Comparison of ENCODE assay signal across 7 mouse cellular contexts in the genomic region with DNA sequence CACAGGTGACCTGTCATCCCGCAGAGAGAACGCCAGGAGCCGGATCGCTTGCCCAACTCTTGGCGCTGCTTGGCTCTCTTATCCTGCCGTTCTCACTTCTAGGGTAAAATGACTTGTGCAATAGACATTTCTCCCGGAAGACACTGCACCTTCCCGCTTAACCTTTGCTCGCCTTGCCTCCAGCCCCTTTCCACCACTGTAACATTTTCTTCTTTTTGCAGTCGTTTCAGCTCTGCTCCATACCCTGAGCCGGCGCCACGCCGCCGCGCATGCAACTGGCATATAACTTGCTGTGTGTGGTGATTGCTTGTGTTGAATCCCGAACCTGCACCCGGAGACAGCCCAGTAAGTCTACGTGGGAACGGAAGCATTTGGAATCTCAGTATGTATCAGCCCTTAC. TPM values are rescaled to one million over a fixed set of nuclear protein-coding genes. Genes with fewer than 3 reads are reported as not detected.
DNase-seq lines count a peak whose midpoint lies in the region; ATAC-seq and TF ChIP-seq lines count a peak whose summit lies in the region.

No protein-coding gene starts in this region.

- peaks cover 4% of the 10 kb centered on the region; the same call in 1 of the 2 replicates for H3K4me1 ChIP-seq in lung, embryonic 14.5 days (ENCODE audit: insufficient read depth)
- peaks cover 12% of the 10 kb centered on the region for H3K4me1 ChIP-seq in bone marrow macrophage, adult 2 months (ENCODE audit: control insufficient read depth, insufficient read depth, low read length)
- peaks cover 10% of the 10 kb centered on the region for H3K4me1 ChIP-seq in forebrain, embryonic 16.5 days (replicated peaks; ENCODE audit: control insufficient read depth, insufficient read depth, low read length)
- H3K4me1 ChIP-seq in liver, embryonic 12.5 days = peaks cover 18% of the 10 kb centered on the region
- peaks cover 15% of the 10 kb centered on the region for H3K4me1 ChIP-seq in neural tube, embryonic 13.5 days (replicated peaks)

- H3K27me3 ChIP-seq in lung, embryonic 14.5 days (ENCODE audit: insufficient read depth, low read length) = no peaks in the 10 kb centered on the region
- no peaks in the 10 kb centered on the region for H3K27me3 ChIP-seq in forebrain, embryonic 16.5 days (replicated peaks; ENCODE audit: control insufficient read depth, insufficient read depth, low read length)
- no peaks in the 10 kb centered on the region for H3K27me3 ChIP-seq in liver, embryonic 12.5 days (replicated peaks)
- no peaks in the 10 kb centered on the region for H3K27me3 ChIP-seq in neural tube, embryonic 13.5 days

- DNase-seq in lung, embryonic 14.5 days = peak; percentile 25
- DNase-seq in lung, postnatal 10 days = no peak
- DNase-seq in Muller cell, postnatal 12 days (ENCODE audit: inconsistent ontology term) = no peak

- H3K9me3 ChIP-seq in lung, embryonic 14.5 days (ENCODE audit: low read depth, low read length) = no peaks in the 10 kb centered on the region
- H3K9me3 ChIP-seq in forebrain, embryonic 16.5 days (ENCODE audit: control insufficient read depth, low read length) = no peaks in the 10 kb centered on the region
- no peaks in the 10 kb centered on the region for H3K9me3 ChIP-seq in liver, embryonic 12.5 days (replicated peaks)
- no peaks in the 10 kb centered on the region for H3K9me3 ChIP-seq in neural tube, embryonic 13.5 days

- peak overlapping the region; percentile 75 for H3K4me2 ChIP-seq in lung, embryonic 14.5 days
- H3K4me2 ChIP-seq in forebrain, embryonic 16.5 days (ENCODE audit: low read length) = peak overlapping the region; percentile 99
- H3K4me2 ChIP-seq in liver, embryonic 12.5 days = peak overlapping the region; percentile 90
- peak overlapping the region; percentile 81 for H3K4me2 ChIP-seq in neural tube, embryonic 13.5 days

- peaks cover 6% of the 10 kb centered on the region; the same call in 1 of the 2 replicates for H3K36me3 ChIP-seq in lung, embryonic 14.5 days (ENCODE audit: insufficient read depth)
- no peaks in the 10 kb centered on the region for H3K36me3 ChIP-seq in forebrain, embryonic 16.5 days (ENCODE audit: control insufficient read depth, insufficient read depth)
- peaks cover 15% of the 10 kb centered on the region for H3K36me3 ChIP-seq in liver, embryonic 12.5 days
- no peaks in the 10 kb centered on the region for H3K36me3 ChIP-seq in neural tube, embryonic 13.5 days

- TF ChIP-seq CTCF in lung, embryonic 14.5 days (IDR thresholded peaks at IDR 0.05; ENCODE audit: low read depth) = no peak
- no peak for TF ChIP-seq CTCF in bone marrow macrophage, adult 2 months (IDR thresholded peaks at IDR 0.05; ENCODE audit: low read depth, low read length)

- ATAC-seq in lung, embryonic 14.5 days (ENCODE audit: insufficient read depth) = peak; percentile 53
- ATAC-seq in forebrain, embryonic 16.5 days = peak; percentile 50
- ATAC-seq in liver, embryonic 12.5 days = peak; percentile 34
- no peak for ATAC-seq in neural tube, embryonic 13.5 days (ENCODE audit: low read depth)

- peak overlapping the region; percentile 19; the same call in 1 of the 2 replicates for H3K27ac ChIP-seq in lung, embryonic 14.5 days (ENCODE audit: low read depth)
- no peak overlapping the region for H3K27ac ChIP-seq in bone marrow macrophage, adult 2 months (ENCODE audit: insufficient read depth, low read depth, low read length)
- no peak overlapping the region for H3K27ac ChIP-seq in forebrain, embryonic 16.5 days (ENCODE audit: low read length)
- peak overlapping the region; percentile 78 for H3K27ac ChIP-seq in liver, embryonic 12.5 days
- H3K27ac ChIP-seq in neural tube, embryonic 13.5 days (replicated peaks) = no peak overlapping the region

- TF ChIP-seq POLR2A in bone marrow macrophage, adult 2 months (IDR thresholded peaks at IDR 0.05; ENCODE audit: borderline replicate concordance, low read depth, low read length) = no peak

- H3K9ac ChIP-seq in lung, embryonic 14.5 days = peak overlapping the region; percentile 62
- peak overlapping the region; percentile 62 for H3K9ac ChIP-seq in forebrain, embryonic 16.5 days (replicated peaks; ENCODE audit: low read depth, low read length)
- H3K9ac ChIP-seq in liver, embryonic 12.5 days = peak overlapping the region; percentile 83
- peak overlapping the region; percentile 82 for H3K9ac ChIP-seq in neural tube, embryonic 13.5 days

- under 1% methylated on average over 20 of the region's 20 CpGs for WGBS in lung, embryonic 14.5 days
- under 1% methylated on average over 20 of the region's 20 CpGs for WGBS in forebrain, embryonic 16.5 days
- WGBS in liver, embryonic 12.5 days (ENCODE audit: insufficient replicate concordance) = under 1% methylated on average over 20 of the region's 20 CpGs
- 1% methylated on average over 20 of the region's 20 CpGs for WGBS in neural tube, embryonic 13.5 days

- peak overlapping the region; percentile 73 for H3K4me3 ChIP-seq in lung, embryonic 14.5 days (ENCODE audit: low read depth, low read length)
- H3K4me3 ChIP-seq in bone marrow macrophage, adult 2 months (ENCODE audit: insufficient read depth, low read length) = peak overlapping the region; percentile 73
- peak overlapping the region; percentile 71 for H3K4me3 ChIP-seq in forebrain, embryonic 16.5 days (replicated peaks; ENCODE audit: low read length)
- peak overlapping the region; percentile 85 for H3K4me3 ChIP-seq in liver, embryonic 12.5 days
- peak overlapping the region; percentile 87 for H3K4me3 ChIP-seq in neural tube, embryonic 13.5 days

RNA-seq across cellular contexts. Expression of a gene that starts 0.5 kb away (rescaled TPM):
- 21.4 and 23.5 TPM in 2 replicates for polyA plus RNA-seq in lung, embryonic 14.5 days (2014; fragmentation: Nextera tagmentation; extraction: Ambion mirVana)
- polyA plus RNA-seq in bone marrow macrophage, adult 2 months (2012; ENCODE audit: insufficient read depth, insufficient read length, missing spikeins) = 127 and 140 TPM in 2 replicates
- 10.5 and 13.2 TPM in 2 replicates for polyA plus RNA-seq in forebrain, embryonic 16.5 days (2015; fragmentation: Nextera tagmentation; extraction: Ambion mirVana)
- 15.2 and 17.0 TPM in 2 replicates for polyA plus RNA-seq in liver, embryonic 12.5 days (2016; fragmentation: Nextera tagmentation; extraction: Ambion mirVana)
- polyA plus RNA-seq in neural tube, embryonic 13.5 days (2015; fragmentation: Nextera tagmentation; extraction: Ambion mirVana) = 15.0 and 21.1 TPM in 2 replicates

Comparison
In these comparisons a context has a peak if more than half of its experiments do, and no peak if none do; other contexts are left out.
1. H3K27ac ChIP-seq: peak in lung, embryonic 14.5 days (single experiment) and liver, embryonic 12.5 days (single experiment); none in bone marrow macrophage, adult 2 months (single experiment), forebrain, embryonic 16.5 days (single experiment) and neural tube, embryonic 13.5 days (single experiment).
2. Peak in every context shown above with its lines, with median percentiles within 50 percentile points of each other: H3K4me2 ChIP-seq, H3K4me3 ChIP-seq and H3K9ac ChIP-seq.